Mouse (Mus musculus) megakaryocyte, embryonic 14.5 days (primary cell): ENCODE data around the gene Izumo4. TPM values are rescaled to one million over a fixed set of nuclear protein-coding genes. Genes with fewer than 3 reads are reported as not detected.

Experiments
- H3K27me3 ChIP-seq: replicated peaks from 2 replicates; pipeline ENCODE3; 2012; ENCODE audit warnings: inconsistent platforms
- H3K36me3 ChIP-seq: replicated peaks from 2 replicates; pipeline ENCODE3; 2012; ENCODE audit warnings: low read length, inconsistent platforms, mixed read lengths
- H3K4me1 ChIP-seq: 2 replicates; pipeline ENCODE4 v1.6.1; 2012; ENCODE audit warnings: inconsistent platforms
- H3K4me3 ChIP-seq: replicated peaks from 2 replicates; pipeline ENCODE3; 2012; ENCODE audit warnings: moderate library complexity, mild to moderate bottlenecking, inconsistent platforms
- H3K9me3 ChIP-seq: 2 replicates; pipeline ENCODE4 v1.6.1; 2012; ENCODE audit warnings: inconsistent platforms
- FLI1 ChIP-seq: IDR thresholded peaks from 2 replicates; pipeline ENCODE4 v1.6.1; 2012; ENCODE audit warnings: low read length, inconsistent platforms, mixed read lengths
- GATA1 ChIP-seq: IDR thresholded peaks from 3 replicates; pipeline ENCODE4 v1.6.1; 2012; ENCODE audit warnings: mixed read lengths, low read length, inconsistent platforms, borderline replicate concordance
- polyA plus RNA-seq: library from polyadenylated mRNA; stranded (reverse); fragments of >175 nt; gene quantifications from 2 replicates; pipeline ENCODE4 v1.2.3, GENCODE M21; 2012; ENCODE audit warnings: low replicate concordance; ENCODE audit not compliant: insufficient read depth

The Izumo4 gene
- polyA plus RNA-seq, 1 experiment, result 19.4 TPM

DNA sequence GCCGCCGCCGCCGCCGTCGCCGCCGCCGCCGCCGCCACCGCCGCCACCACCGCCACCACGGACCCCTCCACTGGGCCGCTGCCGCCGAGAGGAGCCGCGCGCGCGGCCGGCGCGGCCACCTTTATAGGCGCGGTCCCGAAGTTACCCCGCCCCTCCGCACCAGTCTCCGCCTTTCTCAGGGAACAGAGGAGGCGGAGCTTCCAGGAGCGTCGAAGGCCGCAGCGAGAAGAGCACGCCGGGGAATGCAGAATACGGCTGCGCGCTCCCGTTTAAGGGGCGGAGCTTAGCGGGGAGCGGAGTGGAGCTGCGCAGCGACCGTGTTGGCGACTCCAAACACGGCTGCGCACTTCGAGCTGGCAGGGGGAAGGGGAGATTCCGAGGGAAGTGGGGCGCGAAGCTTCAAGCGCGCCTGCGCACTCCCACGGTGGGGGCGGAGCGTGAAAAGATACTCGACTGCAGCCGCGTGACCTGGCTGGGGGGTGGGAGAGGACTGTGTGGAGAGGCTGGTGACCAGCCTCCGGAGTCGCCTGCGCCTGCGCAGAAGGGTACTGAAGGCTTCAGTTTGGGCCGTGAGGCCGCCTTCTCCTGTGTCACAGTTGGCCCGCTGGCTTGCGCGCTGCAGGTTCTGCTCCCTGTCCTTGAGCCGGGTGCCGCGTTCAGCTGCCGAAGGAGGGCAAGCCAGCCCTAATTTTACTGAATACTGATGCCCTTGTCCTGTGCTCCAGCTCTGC, 25.6 kb upstream of the Izumo4 start:
- no peak for TF ChIP-seq GATA1
- TF ChIP-seq FLI1, result no peak
- no peaks in the 10 kb centered on the region for H3K9me3 ChIP-seq
- H3K4me3 ChIP-seq, result peak overlapping the region; percentile 98
- H3K4me1 ChIP-seq, result peaks cover 79% of the 10 kb centered on the region
- H3K36me3 ChIP-seq, result peaks cover 39% of the 10 kb centered on the region
- H3K27me3 ChIP-seq, result no peaks in the 10 kb centered on the region

DNA sequence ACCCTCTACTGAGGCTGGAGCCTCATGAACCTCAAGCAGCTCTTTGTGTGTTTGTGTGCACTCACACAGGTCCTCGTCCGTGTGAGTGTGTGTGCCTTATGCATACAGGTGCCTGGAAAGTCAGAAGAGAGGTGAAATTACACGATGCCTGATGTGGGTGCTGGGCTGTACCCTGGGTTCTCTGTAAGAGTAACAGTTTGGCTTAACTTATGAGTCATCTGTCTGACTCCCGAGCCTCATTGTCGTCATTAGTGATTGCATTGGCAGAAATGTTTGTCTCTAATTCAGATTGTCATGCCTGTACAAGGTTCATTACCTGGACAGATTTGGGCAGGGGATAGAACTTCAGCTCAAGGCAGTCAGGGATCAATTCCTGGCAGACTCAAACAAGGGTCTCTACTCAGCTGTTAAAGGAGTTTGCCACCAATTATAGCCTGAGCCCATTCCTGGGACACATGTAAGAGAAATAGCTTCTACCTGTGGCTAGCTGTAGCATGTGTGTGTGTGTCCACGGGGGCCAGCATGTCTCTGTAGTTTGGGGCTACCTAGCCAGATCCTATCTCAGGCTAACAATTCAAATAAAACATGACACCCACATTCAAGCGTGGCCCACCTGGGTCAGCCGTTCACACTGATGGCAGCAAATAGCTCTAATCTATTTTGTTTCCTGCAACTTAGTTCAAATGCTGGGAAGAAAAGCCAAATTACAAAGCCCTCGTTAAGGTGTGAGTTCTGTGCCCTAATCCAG, 24.7 kb upstream of the Izumo4 start:
- Histone ChIP-seq H3K36me3 (peaks cover 35% of the 10 kb centered on the region), H3K4me3 (peak overlapping the region; percentile 98), H3K9me3 (no peaks in the 10 kb centered on the region), H3K27me3 (no peaks in the 10 kb centered on the region), H3K4me1 (peaks cover 79% of the 10 kb centered on the region)
- no peak for TF ChIP-seq GATA1
- TF ChIP-seq FLI1, result no peak

DNA sequence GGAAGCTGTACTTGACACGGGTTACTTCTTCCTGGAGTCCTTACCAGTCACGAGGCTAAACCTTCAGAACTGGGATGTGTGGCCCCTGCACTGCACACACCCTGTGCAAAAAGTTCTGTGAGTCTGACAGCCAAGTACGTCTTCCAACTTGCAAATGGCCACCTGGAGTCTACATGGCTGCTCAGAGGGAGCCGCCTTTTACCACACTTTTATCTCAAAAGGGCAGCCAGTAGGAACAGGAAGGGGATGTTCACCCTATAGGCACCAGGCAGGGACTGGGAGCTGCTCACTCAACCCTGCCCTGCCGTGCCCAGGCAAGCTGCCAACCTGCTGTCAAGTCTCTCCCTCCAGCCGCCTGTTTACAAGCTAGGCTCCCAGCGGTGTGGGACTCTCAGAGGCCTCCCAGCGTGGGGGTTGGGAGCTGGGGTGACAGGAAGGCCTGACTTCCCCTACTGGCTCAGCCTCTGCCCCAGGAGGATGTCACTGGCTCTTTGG, 24.0 kb upstream of the Izumo4 start, which contains the start of gene Mknk2:
Gene Mknk2 (minus strand): TSS at position 171 of the 495 bp plus-strand sequence.
- peak; percentile 81; the same call in 2 of the 3 replicates for TF ChIP-seq GATA1
- TF ChIP-seq FLI1, result no peak
- no peaks in the 10 kb centered on the region for H3K27me3 ChIP-seq
- peak within 1 kb of the TSS; percentile 98 for H3K4me3 ChIP-seq
- no peaks in the 10 kb centered on the region for H3K9me3 ChIP-seq
- H3K36me3 ChIP-seq, result peaks cover 32% of the 10 kb centered on the region
- peaks cover 76% of the 10 kb centered on the region for H3K4me1 ChIP-seq

DNA sequence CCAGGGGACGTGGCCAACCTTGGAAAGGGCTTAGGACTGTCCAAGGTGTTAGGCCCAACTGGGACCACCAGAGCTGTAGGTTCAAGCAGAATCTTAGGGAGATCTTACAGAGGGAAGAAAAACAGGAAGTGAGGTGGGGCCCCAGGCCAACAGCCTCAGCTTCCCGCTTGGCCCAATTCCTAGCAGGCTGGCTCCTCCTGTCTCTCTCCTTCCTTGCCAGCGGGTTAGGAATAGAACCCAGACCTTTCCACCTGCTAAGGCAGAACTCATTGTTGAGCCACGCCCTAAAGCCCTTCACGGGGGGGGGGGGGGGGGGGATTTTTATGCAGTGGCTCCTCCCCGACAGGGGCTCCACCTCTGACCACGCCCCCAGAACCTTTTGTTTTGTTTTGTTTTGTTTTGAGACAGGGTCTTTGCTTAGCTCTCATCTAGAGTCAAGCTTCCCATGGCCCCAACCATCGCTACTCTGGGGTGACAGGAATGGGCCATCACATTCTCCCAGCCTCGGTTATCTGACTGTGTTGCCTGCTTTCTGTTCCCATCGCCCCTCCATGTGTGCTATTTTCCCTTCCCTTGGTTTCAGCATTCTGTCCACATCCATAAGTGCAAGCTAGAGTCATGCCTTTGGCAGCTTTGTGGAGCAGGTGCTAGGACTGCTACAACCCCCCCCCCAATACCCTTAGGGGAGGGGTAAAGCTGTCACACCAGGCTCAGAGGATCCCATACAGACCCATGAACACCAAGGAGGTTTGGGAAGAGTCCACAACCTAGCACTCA, 23.2 kb upstream of the Izumo4 start:
- TF ChIP-seq GATA1 (no peak), FLI1 (no peak)
- Histone ChIP-seq H3K36me3 (peaks cover 32% of the 10 kb centered on the region), H3K9me3 (no peaks in the 10 kb centered on the region), H3K4me3 (peak overlapping the region; percentile 98), H3K4me1 (peaks cover 76% of the 10 kb centered on the region), H3K27me3 (no peaks in the 10 kb centered on the region)

DNA sequence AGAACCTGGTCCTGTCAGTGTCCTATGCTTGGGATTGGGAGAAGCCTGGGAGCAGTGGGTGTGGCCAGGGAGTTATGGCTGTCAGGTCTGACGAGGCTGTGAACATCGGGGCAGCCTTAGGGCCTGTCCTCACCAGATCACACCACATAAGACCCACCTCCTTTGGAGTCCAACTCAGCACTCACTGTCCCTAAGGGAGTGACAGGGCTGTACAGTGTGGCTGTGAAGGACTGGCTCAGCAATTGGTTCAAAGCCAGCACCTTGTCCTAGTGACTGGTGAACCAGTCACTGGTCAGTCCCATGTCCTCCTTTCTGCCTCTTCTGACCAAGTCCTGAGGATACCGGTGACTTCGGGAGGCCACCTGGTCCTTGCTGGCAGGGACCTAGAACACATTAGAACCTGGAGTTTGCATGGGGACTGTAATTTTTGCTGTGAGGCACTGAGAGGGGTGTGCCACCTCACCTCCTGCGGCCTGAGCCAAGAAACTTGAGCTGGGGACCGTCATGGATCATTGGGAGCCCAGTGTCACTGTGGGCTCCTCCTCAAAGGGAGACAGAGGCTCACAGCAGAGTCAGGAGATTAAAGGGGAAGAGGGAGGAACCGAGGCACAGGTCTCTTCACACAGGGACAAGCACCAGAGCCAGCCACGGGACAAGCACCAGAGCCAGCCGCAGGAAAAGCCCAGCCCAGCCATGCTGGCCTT, 22.3 kb upstream of the Izumo4 start:
- Histone ChIP-seq H3K27me3 (no peaks in the 10 kb centered on the region), H3K4me1 (peaks cover 76% of the 10 kb centered on the region), H3K9me3 (no peaks in the 10 kb centered on the region), H3K36me3 (peaks cover 31% of the 10 kb centered on the region), H3K4me3 (peak overlapping the region; percentile 98)
- TF ChIP-seq GATA1 (no peak), FLI1 (no peak)

DNA sequence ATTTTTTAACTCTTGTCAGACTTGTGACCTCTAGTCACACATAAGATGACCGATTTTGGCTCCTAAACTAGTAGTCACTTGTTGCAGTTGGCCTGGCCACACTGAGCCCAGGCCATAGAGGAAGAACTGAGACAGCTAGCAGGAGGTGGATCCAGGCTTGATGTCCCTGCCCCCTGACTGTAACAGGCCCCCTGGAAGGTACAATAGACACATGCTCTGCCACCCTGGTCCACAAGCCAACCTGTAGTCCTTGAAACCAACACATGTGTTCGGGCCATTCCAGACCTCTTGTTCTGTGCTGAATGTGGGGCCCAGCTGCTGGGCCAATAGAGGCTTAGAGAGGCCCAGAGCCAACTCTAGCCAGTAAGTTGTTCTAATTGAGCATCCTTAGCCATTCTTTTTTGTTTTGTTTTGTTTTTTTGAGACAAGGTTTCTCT, 21.7 kb upstream of the Izumo4 start:
- peaks cover 31% of the 10 kb centered on the region for H3K36me3 ChIP-seq
- H3K9me3 ChIP-seq, result no peaks in the 10 kb centered on the region
- no peaks in the 10 kb centered on the region for H3K27me3 ChIP-seq
- H3K4me3 ChIP-seq, result peak overlapping the region; percentile 77
- peaks cover 77% of the 10 kb centered on the region for H3K4me1 ChIP-seq
- no peak for TF ChIP-seq GATA1
- no peak for TF ChIP-seq FLI1

DNA sequence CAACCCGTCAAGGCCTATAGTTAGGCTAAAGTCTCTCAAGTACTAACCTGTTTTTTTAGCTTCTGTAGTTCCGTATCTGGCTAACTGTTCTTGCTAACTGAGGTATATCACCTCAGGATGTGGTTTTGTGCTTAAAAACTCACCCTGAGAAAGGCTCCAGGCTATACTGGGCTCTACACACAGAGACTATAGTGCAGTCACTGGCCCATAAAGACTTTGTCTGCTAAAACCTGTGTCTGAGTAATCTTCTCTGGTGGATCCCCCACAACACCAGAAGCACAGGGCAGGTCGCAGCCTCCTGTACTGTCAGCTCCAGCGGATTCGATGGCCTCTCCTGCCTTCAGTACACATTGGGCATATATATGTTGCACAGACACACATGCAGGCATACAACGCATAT, 20.0 kb upstream of the Izumo4 start:
- H3K36me3 ChIP-seq, result peaks cover 48% of the 10 kb centered on the region
- H3K9me3 ChIP-seq, result no peaks in the 10 kb centered on the region
- TF ChIP-seq FLI1 (no peak), GATA1 (no peak)
- H3K4me3 ChIP-seq, result no peak overlapping the region
- H3K4me1 ChIP-seq, result peaks cover 93% of the 10 kb centered on the region
- no peaks in the 10 kb centered on the region for H3K27me3 ChIP-seq

DNA sequence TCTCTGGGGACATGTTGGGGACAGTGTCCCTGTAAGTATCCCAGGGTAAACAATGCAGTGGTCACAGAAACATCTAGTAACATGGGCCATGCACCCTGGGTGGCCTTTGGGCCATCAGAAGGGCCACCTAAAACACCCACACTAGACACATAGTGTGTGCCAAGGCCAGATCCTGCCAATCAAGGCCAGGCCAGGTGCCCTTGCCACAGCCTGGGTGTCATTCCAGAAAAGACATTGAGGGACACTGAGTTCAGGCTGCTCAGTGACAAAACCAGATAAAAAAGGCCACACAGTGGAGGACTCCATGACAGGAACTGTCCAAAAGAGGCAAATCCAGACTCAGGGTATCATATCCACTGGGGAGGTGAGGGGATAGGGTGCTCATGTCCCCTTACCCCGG, 18.3 kb upstream of the Izumo4 start:
- Histone ChIP-seq H3K9me3 (no peaks in the 10 kb centered on the region), H3K4me1 (peaks cover 85% of the 10 kb centered on the region), H3K36me3 (peaks cover 63% of the 10 kb centered on the region), H3K27me3 (no peaks in the 10 kb centered on the region), H3K4me3 (peak overlapping the region; percentile 44)
- no peak for TF ChIP-seq FLI1
- no peak for TF ChIP-seq GATA1

DNA sequence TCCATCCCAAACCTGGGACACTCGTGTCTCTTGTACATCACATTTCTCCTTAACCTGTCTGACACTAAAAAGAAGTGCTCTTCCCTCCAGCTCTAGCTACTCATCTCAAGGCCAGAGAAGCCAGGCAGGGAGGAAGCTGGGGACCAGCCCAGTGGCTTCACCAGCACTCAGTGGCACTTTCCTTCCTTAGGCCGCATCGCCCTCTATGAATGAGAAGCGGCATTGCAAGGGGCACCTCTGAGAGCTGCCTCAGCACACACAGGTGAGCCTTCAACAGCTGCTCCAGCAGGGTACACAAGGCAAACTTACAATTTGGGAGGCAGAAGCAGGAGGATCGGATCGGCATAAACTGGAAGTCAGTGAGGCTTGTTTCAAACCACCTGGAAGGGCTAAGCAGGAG, 17.8 kb upstream of the Izumo4 start:
- H3K36me3 ChIP-seq, result peaks cover 69% of the 10 kb centered on the region
- no peaks in the 10 kb centered on the region for H3K27me3 ChIP-seq
- TF ChIP-seq FLI1 (no peak), GATA1 (no peak)
- H3K4me3 ChIP-seq, result peak overlapping the region; percentile 7
- peaks cover 80% of the 10 kb centered on the region for H3K4me1 ChIP-seq
- H3K9me3 ChIP-seq, result no peaks in the 10 kb centered on the region
